Mouse (Mus musculus): ENCODE results near the gene Nek10. TPM values are rescaled to one million over a fixed set of nuclear protein-coding genes. Genes with fewer than 3 reads are reported as not detected.
"Not testable (repeated sequence)": the region's sequence is repeated elsewhere in the genome, so short reads cannot be mapped to it uniquely, and the experiment has no call there.

Gene Nek10
- polyA plus RNA-seq, 1 experiment from 2014 or later = 0.03 TPM

- Histone ChIP-seq H3K27ac (ENCODE audit: low read depth, low read length) (no peak overlapping the region), H3K27me3 (ENCODE audit: control insufficient read depth, insufficient read depth, low read length) (no peaks in the 10 kb centered on the region), H3K9ac (ENCODE audit: low read length) (no peak overlapping the region), H3K4me1 (replicated peaks; ENCODE audit: control insufficient read depth, insufficient read depth, low read length) (no peaks in the 10 kb centered on the region), H3K36me3 (ENCODE audit: control insufficient read depth, insufficient read depth, low read length) (no peaks in the 10 kb centered on the region), H3K4me3 (ENCODE audit: low read depth, low read length) (no peak overlapping the region), H3K4me2 (ENCODE audit: low read depth, low read length, severe bottlenecking) (no peak overlapping the region), H3K9me3 (ENCODE audit: control insufficient read depth, low read length) (no peaks in the 10 kb centered on the region)
- no peak for ATAC-seq (replicated peaks; ENCODE audit: low FRiP score)
- WGBS = 82% methylated on average over 1 of the region's 1 CpGs
- no peak for DNase-seq (ENCODE audit: low spot score)
These were observed 184.2 kb downstream of the Nek10 start for GRCm38 (mm10) chr14:14987403-14987802.

- DNase-seq (ENCODE audit: low spot score) = no peak
- ATAC-seq (replicated peaks; ENCODE audit: low FRiP score) = no peak
- no peaks in the 10 kb centered on the region for H3K4me1 ChIP-seq (replicated peaks; ENCODE audit: control insufficient read depth, insufficient read depth, low read length)
- no peaks in the 10 kb centered on the region for H3K36me3 ChIP-seq (ENCODE audit: control insufficient read depth, insufficient read depth, low read length)
- WGBS = 91% methylated on average over 2 of the region's 2 CpGs
- no peaks in the 10 kb centered on the region for H3K27me3 ChIP-seq (ENCODE audit: control insufficient read depth, insufficient read depth, low read length)
- H3K27ac ChIP-seq (ENCODE audit: low read depth, low read length) = no peak overlapping the region
- H3K9ac ChIP-seq (ENCODE audit: low read length) = no peak overlapping the region
- no peak overlapping the region for H3K4me2 ChIP-seq (ENCODE audit: low read depth, low read length, severe bottlenecking)
- no peak overlapping the region for H3K4me3 ChIP-seq (ENCODE audit: low read depth, low read length)
- H3K9me3 ChIP-seq (ENCODE audit: control insufficient read depth, low read length) = no peaks in the 10 kb centered on the region
These were observed 188.4 kb downstream of the Nek10 start for GRCm38 (mm10) chr14:14991642-14992041.

- 84% methylated on average over 4 of the region's 4 CpGs for WGBS
- Histone ChIP-seq H3K9ac (ENCODE audit: low read length) (no peak overlapping the region), H3K27me3 (ENCODE audit: control insufficient read depth, insufficient read depth, low read length) (no peaks in the 10 kb centered on the region), H3K9me3 (ENCODE audit: control insufficient read depth, low read length) (no peaks in the 10 kb centered on the region), H3K27ac (ENCODE audit: low read depth, low read length) (no peak overlapping the region), H3K4me1 (replicated peaks; ENCODE audit: control insufficient read depth, insufficient read depth, low read length) (no peaks in the 10 kb centered on the region), H3K36me3 (ENCODE audit: control insufficient read depth, insufficient read depth, low read length) (no peaks in the 10 kb centered on the region), H3K4me2 (ENCODE audit: low read depth, low read length, severe bottlenecking) (no peak overlapping the region), H3K4me3 (ENCODE audit: low read depth, low read length) (no peak overlapping the region)
- no peak for DNase-seq (ENCODE audit: low spot score)
- ATAC-seq (replicated peaks; ENCODE audit: low FRiP score) = no peak
These were observed 208.2 kb downstream of the Nek10 start for GRCm38 (mm10) chr14:15011408-15011807.

- no peak for ATAC-seq (replicated peaks; ENCODE audit: low FRiP score)
- H3K27me3 ChIP-seq (ENCODE audit: control insufficient read depth, insufficient read depth, low read length) = no peaks in the 10 kb centered on the region
- H3K9me3 ChIP-seq (ENCODE audit: control insufficient read depth, low read length) = no peaks in the 10 kb centered on the region; the same call in 1 of the 2 replicates
- no peak for DNase-seq (ENCODE audit: low spot score)
- WGBS = 87% methylated on average over 2 of the region's 2 CpGs
- H3K4me1 ChIP-seq (replicated peaks; ENCODE audit: control insufficient read depth, insufficient read depth, low read length) = no peaks in the 10 kb centered on the region
- H3K4me2 ChIP-seq (ENCODE audit: low read depth, low read length, severe bottlenecking) = no peak overlapping the region
- no peaks in the 10 kb centered on the region for H3K36me3 ChIP-seq (ENCODE audit: control insufficient read depth, insufficient read depth, low read length)
- H3K4me3 ChIP-seq (ENCODE audit: low read depth, low read length) = no peak overlapping the region
- no peak overlapping the region for H3K27ac ChIP-seq (ENCODE audit: low read depth, low read length)
- no peak overlapping the region for H3K9ac ChIP-seq (ENCODE audit: low read length)
These were observed 211.6 kb downstream of the Nek10 start for GRCm38 (mm10) chr14:15014799-15015198.

GRCm38 (mm10) chr14:15030626-15031025 lies 227.4 kb downstream of the Nek10 start:
- H3K27me3 ChIP-seq (ENCODE audit: control insufficient read depth, insufficient read depth, low read length); H3K36me3 ChIP-seq (ENCODE audit: control insufficient read depth, insufficient read depth, low read length); H3K4me1 ChIP-seq (replicated peaks; ENCODE audit: control insufficient read depth, insufficient read depth, low read length); H3K9me3 ChIP-seq (ENCODE audit: control insufficient read depth, low read length); H3K27ac ChIP-seq (ENCODE audit: low read depth, low read length); ATAC-seq (replicated peaks; ENCODE audit: low FRiP score); H3K4me3 ChIP-seq (ENCODE audit: low read depth, low read length); H3K9ac ChIP-seq (ENCODE audit: low read length); DNase-seq (ENCODE audit: low spot score); H3K4me2 ChIP-seq (ENCODE audit: low read depth, low read length, severe bottlenecking): not testable (repeated sequence)
- 89% methylated on average over 4 of the region's 4 CpGs for WGBS

GRCm38 (mm10) chr14:15034638-15035037 lies 231.4 kb downstream of the Nek10 start:
- H3K27me3 ChIP-seq (ENCODE audit: control insufficient read depth, insufficient read depth, low read length); H3K9ac ChIP-seq (ENCODE audit: low read length); H3K4me1 ChIP-seq (replicated peaks; ENCODE audit: control insufficient read depth, insufficient read depth, low read length); ATAC-seq (replicated peaks; ENCODE audit: low FRiP score); H3K27ac ChIP-seq (ENCODE audit: low read depth, low read length); H3K36me3 ChIP-seq (ENCODE audit: control insufficient read depth, insufficient read depth, low read length); H3K4me2 ChIP-seq (ENCODE audit: low read depth, low read length, severe bottlenecking); H3K9me3 ChIP-seq (ENCODE audit: control insufficient read depth, low read length); DNase-seq (ENCODE audit: low spot score); H3K4me3 ChIP-seq (ENCODE audit: low read depth, low read length): not testable (repeated sequence)
- 83% methylated on average over 8 of the region's 8 CpGs for whole genome bisulfite sequencing

- no peak for ATAC-seq (replicated peaks; ENCODE audit: low FRiP score)
- Histone ChIP-seq H3K9me3 (ENCODE audit: control insufficient read depth, low read length) (no peaks in the 10 kb centered on the region), H3K4me3 (ENCODE audit: low read depth, low read length) (no peak overlapping the region), H3K9ac (ENCODE audit: low read length) (no peak overlapping the region), H3K27me3 (ENCODE audit: control insufficient read depth, insufficient read depth, low read length) (no peaks in the 10 kb centered on the region), H3K27ac (ENCODE audit: low read depth, low read length) (no peak overlapping the region), H3K4me2 (ENCODE audit: low read depth, low read length, severe bottlenecking) (no peak overlapping the region), H3K4me1 (replicated peaks; ENCODE audit: control insufficient read depth, insufficient read depth, low read length) (no peaks in the 10 kb centered on the region), H3K36me3 (ENCODE audit: control insufficient read depth, insufficient read depth, low read length) (no peaks in the 10 kb centered on the region)
- DNase-seq (ENCODE audit: low spot score) = no peak
- 75% methylated on average over 4 of the region's 4 CpGs for WGBS
These were observed 245.0 kb downstream of the Nek10 start for GRCm38 (mm10) chr14:15048186-15048585.

- no peaks in the 10 kb centered on the region for H3K36me3 ChIP-seq (ENCODE audit: control insufficient read depth, insufficient read depth, low read length)
- no peak overlapping the region for H3K27ac ChIP-seq (ENCODE audit: low read depth, low read length)
- DNase-seq (ENCODE audit: low spot score) = no peak
- ATAC-seq (replicated peaks; ENCODE audit: low FRiP score) = no peak
- H3K27me3 ChIP-seq (ENCODE audit: control insufficient read depth, insufficient read depth, low read length) = no peaks in the 10 kb centered on the region
- WGBS = 79% methylated on average over 2 of the region's 2 CpGs
- H3K4me3 ChIP-seq (ENCODE audit: low read depth, low read length) = no peak overlapping the region
- H3K4me1 ChIP-seq (replicated peaks; ENCODE audit: control insufficient read depth, insufficient read depth, low read length) = no peaks in the 10 kb centered on the region
- H3K9me3 ChIP-seq (ENCODE audit: control insufficient read depth, low read length) = no peaks in the 10 kb centered on the region
- H3K9ac ChIP-seq (ENCODE audit: low read length) = no peak overlapping the region
- H3K4me2 ChIP-seq (ENCODE audit: low read depth, low read length, severe bottlenecking) = no peak overlapping the region
These were observed 258.3 kb downstream of the Nek10 start for GRCm38 (mm10) chr14:15061496-15061895.
